Mouse (Mus musculus) MN1 (cell line): Measurements from ENCODE around the gene Ssx2ip.

Source experiments
- DNase-seq: peaks from one replicate; pipeline ENCODE4 v3.0.0-alpha.2; 2016; ENCODE audit warnings: low spot score

Gene Ssx2ip

DNA sequence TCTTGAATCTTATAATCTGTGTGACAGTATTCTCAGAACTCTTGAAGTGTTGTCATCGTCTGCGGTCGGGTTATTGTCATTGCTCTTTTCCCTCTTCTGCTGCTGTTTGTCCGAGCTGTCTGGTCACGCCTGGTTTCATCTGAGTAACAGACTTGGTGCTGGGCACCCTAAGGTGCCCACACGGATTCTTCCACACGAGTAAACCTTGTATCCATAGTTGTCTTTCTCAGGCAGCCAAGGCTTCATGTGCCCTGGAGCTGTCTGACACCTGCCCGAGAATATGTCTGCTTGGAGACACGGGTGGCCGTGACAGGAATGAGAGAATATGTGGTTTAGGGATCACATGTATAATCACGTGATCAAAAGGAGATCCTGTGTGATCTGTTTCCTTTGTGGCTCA lies 31.1 kb downstream of the Ssx2ip start:
- DNase-seq = no peak

DNA sequence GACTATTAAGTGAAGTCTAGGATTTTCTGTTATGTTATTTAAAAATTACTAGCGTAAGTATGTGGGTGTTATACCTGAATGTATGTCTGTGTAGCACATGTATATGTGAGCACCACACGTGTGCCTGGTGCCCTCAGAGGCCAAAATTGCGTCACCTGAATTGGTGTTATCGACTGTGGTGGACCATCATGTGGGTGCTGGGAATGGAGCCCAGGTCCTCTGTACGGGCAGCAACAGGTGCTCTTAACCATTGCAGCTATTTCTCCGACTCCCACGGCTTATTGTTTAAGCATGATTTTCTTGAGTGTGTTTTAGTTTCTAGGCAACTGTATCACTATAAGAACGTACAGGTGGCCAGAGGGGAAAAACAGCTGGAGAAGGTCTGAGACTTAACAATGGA lies 31.7 kb downstream of the Ssx2ip start:
- DNase-seq = no peak

DNA sequence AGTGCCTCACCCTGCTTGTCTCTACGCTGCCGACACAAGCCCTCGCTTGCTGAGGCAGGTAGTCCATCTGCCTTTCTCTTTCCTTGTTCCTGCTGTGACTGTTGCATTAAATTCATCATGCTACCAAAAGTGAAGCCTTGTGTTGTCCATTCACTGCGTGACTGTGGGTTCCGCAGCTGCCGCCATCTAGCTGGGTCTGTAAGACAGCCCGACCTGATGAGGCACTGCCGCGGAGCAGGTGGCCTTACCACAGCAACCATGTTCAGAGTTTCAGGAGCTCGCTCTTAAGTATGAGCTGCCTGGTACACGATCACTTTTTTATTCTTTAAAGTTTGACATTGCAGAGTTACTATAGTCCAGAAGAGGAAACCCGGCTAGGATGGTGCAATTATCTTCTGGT lies 35.6 kb downstream of the Ssx2ip start:
- no peak for DNase-seq

DNA sequence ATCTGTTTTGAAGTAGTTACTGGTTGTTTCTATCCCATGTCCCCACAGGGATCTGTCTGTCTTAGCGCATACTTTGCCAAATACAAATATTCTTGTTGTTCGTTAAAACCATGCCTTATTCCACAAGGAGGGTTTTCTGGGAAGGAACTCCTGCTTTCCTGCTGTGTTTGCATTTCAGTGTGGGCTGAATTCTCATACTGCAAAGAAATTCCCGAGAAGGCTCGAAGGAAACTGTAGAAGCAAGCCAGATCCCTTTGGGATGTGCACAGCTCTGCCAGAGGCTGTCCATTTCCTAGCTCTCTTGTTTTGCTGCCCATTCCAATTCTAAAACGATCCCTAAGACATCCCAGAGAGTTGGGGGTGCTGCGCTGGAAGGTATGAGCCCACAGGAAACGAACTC lies 36.0 kb downstream of the Ssx2ip start:
- DNase-seq = no peak

DNA sequence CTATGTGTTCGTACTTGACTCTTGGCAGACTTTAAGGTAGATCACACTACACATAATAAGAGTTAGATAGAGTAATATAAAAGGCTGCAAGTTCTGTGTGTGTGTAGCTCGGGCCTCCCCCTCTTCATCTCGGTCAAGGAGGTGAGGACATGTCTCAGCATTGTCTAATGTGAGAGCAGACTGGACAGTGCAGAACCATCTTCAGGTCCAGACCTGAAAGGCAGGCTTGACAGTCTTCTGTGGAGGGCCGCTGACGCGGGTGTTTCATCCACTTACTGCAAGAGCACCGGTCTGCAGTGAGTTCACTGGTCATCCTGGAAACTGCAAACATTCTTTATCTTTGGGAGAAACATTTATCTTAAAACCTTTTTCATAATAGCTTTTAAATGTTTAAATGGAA lies 38.0 kb downstream of the Ssx2ip start:
- no peak for DNase-seq

DNA sequence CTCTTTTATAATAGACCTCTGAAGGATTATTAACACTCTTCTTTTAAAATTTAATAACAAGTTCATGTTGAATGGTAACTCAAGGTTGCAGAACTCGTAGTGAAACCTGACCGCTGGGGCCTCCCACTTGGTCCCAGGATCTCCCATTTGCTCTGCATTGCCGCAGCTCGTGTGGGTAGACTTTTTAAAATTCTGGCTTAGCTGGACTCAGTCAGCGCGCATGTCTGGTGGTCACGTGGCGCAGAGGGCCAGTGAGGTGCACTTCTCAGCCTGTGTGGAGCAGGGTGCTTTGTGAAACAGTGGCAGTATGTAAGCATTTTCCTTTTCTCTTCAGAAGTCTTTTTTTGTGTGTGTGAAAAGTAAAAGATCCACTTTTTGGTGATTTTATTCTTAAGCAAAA lies 38.5 kb downstream of the Ssx2ip start:
- no peak for DNase-seq

DNA sequence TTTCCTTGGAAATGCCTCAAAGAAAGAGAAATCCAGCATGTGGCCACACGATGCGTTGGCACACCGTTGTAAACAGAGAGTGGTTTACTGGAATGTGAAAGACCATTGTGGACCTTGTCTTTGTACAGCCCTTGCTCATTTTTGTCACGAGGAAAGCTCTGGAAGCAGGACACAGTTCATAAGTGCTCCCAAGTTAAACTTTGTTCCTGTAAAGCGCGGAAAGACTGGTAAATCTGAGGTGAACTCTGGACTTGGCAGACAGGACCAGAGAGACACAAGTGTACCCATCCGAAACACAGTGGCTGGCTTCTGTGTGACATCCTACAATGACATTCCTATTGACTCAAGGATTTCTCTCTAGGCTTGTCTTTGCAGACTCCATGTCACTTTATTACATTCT lies 38.9 kb downstream of the Ssx2ip start:
- no peak for DNase-seq

DNA sequence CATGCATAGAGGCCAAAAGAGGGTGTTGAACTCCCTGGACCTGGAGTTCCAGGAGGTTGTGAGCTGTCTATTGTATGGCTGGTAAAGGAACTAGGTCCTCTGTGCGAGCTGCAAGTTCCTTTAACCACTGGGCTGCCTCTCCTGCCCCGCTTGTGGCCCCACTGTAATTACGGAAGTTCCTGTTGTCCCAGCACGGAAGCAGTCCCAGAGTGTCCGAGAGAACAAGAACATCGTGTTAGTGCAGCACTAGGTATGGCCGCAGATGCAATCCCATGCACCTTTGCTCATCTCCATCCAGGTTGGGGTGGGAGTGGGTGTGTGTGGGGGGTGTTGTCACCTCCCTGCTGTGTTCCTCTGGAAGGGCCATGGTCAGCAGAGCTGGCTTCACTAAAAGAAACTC lies 40.4 kb downstream of the Ssx2ip start:
- no peak for DNase-seq

DNA sequence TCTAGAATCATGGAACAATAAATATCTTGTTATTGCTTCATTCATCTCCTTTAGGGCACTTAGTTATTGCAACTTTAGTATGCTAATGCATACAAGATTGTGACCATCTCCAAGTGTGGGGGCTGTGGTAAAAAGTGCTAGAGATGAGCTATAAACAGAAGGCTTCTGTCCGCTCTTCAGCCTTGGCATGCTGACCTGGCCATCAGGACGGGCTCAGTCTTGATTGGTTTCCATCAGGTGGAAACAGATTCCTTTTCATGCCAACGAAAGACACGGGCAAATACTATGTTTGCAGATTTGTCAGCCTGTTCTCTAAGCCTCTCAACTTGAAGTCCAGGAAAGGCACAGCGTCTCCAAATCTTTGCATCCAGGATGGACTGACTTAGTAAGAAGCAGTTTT lies 42.7 kb downstream of the Ssx2ip start:
- DNase-seq = no peak

DNA sequence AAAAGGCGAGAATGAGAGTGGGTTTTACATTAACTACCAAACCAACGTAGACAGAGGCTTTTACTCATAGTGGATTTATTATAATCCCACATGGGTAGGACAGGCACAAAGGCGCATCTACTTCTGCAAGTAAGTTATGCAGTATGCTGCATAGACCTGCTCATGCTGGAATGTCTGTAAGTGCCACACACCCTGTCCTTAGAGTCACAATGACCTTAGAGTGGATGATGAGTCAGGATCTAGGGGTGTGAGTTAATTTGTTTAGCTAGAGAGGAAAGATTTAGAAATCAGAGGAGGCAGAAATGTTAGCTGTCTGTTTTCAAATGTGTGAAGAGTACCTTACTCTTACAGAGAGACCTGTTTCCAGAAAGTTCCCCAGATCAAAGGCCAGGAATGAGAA lies 43.2 kb downstream of the Ssx2ip start:
- no peak for DNase-seq

DNA sequence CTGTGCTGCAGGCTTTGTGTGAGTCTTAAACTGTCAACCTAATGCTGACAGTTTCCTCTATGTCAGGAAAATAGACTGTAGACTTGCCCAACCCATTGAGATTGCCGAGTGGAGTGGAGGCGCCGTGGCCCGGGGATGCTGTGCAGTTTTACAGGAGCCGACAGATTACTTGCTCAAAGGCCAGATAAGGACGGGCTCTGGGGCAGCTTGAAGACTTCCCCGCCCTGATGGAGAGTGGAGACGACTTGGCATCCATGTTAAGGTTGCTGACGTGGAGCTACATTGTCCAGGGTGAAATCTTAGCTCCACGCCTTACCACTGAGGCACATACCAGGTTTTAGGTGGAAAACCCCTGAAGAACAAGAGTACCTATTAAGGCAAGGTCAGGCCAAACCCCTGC lies 43.9 kb downstream of the Ssx2ip start:
- DNase-seq = no peak

DNA sequence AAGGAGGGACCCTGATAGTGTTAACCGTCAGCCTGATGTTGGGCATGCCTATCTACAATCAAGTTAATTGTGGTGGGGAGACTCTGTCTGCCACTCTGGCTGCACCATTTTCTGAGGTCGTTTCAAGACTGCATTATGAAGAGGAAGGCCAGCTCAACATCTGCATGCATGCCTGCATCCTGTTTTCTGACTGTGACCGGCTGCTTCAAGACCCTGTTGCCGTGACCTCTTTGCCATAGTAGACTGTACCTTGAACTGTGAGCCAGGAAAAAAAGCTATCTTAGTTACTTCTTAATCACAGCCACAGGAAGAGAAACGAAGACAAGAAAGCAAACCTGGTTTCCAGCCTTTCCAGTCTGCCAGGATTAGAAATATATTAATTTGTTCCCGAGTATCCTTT lies 44.5 kb downstream of the Ssx2ip start:
- DNase-seq = no peak

DNA sequence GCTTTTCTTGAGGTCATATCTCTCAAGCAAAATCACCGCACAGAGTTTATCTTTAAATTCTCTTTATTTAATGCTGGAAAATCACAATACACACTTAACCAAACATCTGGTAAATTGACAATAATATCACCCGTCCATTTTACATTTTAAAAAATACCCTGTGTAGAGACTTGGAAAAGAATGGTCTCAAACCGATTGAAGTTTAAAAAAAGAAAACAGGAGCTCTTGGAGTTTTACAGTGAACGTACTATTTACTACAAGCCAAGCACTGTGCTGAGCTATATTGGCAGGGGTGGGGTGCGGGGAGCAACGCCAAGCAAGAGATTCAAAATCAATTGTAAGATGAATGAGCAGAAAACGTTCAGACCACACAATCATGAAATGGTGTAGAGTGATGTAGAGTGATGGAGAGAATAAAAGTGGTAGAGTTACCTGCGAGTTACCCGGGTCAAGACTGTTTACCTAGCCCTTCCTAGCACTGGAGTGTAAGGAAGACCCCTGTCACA lies 45.4 kb downstream of the Ssx2ip start, which contains the start of gene Ctbs:
Gene Ctbs (plus strand): TSS at position 51 of the 506 bp plus-strand sequence.
- no peak for DNase-seq

DNA sequence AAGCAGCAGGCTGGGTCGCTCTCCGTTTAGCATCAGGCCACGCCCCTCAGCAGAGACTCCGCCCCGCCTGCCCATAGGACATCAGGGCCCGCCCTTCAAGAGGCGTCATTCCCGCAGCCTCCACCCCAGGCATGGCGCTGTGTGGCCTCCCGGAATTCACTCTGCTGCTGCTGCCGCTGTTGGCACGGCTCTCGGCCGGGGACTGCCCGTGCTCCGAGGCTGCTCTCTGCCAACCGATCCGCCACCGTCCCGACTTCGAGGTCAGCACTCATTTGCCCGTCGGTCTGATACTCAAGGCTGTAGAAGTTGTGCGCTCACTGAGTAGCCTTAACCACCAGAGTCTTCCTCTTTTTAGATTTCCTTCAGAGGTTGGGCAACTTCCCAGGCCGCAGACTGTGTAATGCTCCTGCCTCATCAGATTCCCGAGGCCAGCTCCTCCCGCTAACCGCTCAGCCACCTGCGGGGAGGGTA lies 46.0 kb downstream of the Ssx2ip start:
- peak; percentile 72 for DNase-seq

DNA sequence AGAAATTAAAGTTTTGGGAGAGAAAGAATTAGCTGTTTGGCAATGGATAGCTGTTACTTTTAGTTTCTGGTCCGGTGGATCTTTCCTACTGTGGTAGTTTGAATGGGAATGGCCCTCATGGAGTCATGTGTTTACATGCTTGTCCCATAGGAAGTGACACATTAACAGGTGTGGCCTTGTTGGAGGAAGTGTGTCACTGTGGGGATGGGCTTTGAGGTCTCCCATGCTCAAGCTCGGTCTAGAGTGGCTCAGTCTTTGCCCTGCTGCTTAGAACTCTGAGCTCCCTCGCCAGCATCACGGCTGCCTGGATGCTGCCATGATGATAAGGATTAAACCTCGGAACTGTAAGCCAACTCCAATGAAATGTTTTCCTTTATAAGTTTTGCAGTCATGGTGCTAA lies 46.9 kb downstream of the Ssx2ip start:
- no peak for DNase-seq

DNA sequence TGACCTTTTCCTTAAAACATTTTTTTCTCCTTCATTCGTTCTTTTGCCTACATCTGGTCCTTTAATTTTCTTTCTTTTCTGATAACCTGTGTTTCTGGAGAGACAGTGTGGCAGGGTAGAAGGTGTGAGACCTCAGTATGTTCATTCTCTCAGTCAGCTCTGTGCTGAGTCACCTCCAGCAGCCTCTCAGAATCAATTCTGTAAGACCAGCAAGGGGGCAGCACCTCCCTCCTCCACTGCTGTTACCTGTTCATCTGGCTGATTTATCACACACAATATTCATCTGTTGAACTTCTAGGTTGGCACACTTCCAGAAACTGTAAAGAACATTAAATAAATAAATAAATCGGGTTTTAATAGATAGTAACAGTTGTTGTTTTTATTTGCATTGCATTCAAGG lies 58.5 kb downstream of the Ssx2ip start:
- DNase-seq = no peak

DNA sequence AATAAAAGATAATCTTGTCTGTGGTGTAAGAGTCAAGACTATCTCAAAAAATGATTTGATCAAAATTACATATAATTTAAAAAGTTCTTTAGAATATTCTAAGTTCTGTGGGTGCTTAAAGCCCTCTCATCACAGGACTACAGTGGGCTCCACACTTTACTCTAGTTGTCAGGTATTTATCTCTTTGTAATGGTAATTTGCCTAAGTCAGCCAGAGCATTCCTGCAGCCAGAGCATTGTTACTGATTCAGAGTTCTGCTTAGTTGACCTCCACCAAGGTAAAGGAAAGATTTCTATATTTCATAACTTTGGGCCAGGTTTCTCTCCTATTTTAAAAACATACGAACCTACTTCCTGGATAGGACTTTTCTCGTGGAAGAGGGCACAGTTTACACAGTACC lies 64.8 kb downstream of the Ssx2ip start:
- DNase-seq = no peak

DNA sequence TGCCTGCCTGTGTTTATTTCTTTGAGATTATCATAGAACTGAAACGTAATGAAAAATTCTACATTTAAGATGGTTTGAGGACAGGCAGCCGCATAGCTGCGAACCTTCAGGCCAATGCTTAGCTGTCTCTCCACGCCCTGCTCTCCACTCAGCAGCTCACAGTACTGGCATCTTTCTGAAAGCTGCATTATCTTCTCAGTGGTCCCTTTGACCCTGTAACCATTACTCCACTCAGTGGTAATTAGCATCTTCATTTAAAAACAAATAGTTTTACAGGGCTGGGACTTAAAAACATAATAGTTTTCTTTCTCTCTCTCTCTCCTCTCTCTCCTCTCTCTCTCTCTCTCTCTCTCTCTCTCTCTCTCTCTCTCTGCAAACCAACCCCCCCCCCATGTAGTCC lies 68.2 kb downstream of the Ssx2ip start:
- no peak for DNase-seq

DNA sequence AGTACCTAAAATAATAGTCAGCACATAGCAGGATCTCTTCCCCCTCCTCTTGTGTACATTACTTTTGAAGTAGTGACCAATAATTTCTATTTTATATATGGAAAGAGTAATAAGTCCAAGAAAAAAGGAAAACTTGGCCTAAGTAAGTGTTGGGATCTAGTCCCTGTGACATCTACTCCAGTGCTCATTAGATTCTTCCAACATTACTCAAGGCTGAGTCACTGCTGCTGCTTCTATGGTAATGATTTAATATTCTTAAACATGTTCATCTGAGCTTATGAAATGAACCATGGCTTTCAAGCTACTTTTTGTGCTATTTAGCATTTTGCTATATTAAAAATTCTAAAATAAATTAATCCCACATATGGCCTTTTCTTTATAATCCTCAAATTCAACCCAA lies 69.3 kb downstream of the Ssx2ip start:
- DNase-seq = no peak

DNA sequence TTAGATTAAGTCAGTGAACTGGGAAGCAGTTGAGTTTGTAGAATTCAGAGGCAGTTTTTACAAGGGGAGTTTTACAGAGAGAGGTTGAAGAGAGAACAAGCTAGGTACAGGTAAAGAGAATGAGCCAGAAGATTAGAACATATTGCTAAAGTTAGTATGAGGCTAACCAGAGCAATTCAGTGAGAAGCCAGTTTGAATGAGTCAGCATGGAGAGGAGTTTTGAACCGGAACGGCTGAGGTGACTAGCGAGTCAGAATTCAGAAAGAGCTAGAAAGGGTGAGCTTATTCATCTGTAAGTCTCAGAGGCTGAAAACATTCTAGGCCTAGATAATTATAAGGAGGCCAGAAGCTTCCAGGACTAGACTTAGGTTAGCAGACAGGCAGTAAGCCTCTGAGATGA lies 70.0 kb downstream of the Ssx2ip start:
- no peak for DNase-seq

DNA sequence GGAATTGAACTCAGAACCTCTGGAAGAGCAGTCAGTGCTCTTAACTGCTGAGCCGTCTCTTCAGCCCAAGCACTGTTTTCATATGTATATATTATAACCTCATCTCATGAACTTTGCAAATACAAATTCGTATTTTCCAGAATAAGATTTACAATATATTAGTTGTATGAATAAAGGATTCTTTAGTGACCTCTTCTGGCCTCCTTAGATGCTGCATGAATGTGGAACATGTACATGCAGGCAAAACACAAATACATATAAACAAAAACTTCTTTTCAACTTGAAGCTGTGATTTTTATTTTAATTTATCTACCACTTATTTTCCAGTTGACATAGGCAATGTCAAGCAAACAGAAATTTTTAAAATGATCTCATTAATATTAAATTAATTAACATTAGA lies 77.6 kb downstream of the Ssx2ip start:
- DNase-seq = no peak

DNA sequence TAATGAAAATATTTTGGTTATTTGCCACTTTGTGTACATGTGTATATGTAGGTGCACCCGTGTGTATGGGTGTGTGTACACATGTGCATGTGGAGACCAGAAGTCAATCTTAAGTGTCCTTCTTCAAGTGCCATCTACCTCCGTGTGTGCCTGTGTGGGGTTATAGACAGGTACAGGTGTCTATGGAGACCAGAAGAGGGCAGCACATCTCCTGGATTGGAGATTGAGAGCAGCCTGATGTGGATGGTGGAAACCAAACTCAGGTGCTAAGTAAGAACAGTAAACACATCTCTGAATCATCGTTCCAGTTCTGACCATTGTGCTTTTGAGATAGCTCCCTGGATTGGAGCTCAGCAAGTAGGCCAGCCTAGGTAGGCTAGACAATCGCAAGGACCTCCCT lies 82.0 kb downstream of the Ssx2ip start:
- DNase-seq = no peak
